Mouse (Mus musculus) neural tube, embryonic 11.5 days (tissue): ENCODE results near the gene Tomm34. TPM values are rescaled to one million over a fixed set of nuclear protein-coding genes. Genes with fewer than 3 reads are reported as not detected.

Source experiments
- ATAC-seq: fragments of 200-750 bp; cut with Nextera tagmentation; 2 replicates; pipeline ENCODE4 v1.8.0; 2017; ENCODE audit warnings: moderate number of reproducible peaks, mild to moderate bottlenecking, moderate TSS enrichment, moderate library complexity; ENCODE audit not compliant: insufficient read depth, low FRiP score, low TSS enrichment
- DNase-seq: peaks from one replicate; pipeline ENCODE4 v3.0.0-alpha.2; 2015; ENCODE audit warnings: low spot score
- H3K27ac ChIP-seq: fragments of 300-500 bp; sonication (generic); 2 replicates; pipeline ENCODE4 v1.5.1; 2014; ENCODE audit warnings: low read depth, mild to moderate bottlenecking, low read length
- H3K27me3 ChIP-seq: fragments of 300-500 bp; sonication (generic); 2 replicates; pipeline ENCODE4 v1.6.1; 2014; ENCODE audit warnings: mild to moderate bottlenecking, low read length, mixed read lengths; ENCODE audit not compliant: control insufficient read depth, insufficient read depth
- H3K36me3 ChIP-seq: fragments of 300-500 bp; sonication (generic); 2 replicates; pipeline ENCODE4 v1.6.1; 2014; ENCODE audit warnings: mild to moderate bottlenecking, low read length, moderate library complexity, mixed read lengths; ENCODE audit not compliant: control insufficient read depth, insufficient read depth
- H3K4me1 ChIP-seq: fragments of 300-500 bp; sonication (generic); 2 replicates; pipeline ENCODE4 v1.6.1; 2014; ENCODE audit warnings: low read length, mixed read lengths; ENCODE audit not compliant: control insufficient read depth, insufficient read depth
- H3K4me2 ChIP-seq: fragments of 300-500 bp; sonication (generic); 2 replicates; pipeline ENCODE4 v1.6.1; 2014; ENCODE audit warnings: low read depth, mild to moderate bottlenecking, moderate library complexity
- H3K4me3 ChIP-seq: fragments of 300-500 bp; sonication (generic); 2 replicates; pipeline ENCODE4 v1.5.1; 2014; ENCODE audit warnings: low read depth, low read length
- H3K9ac ChIP-seq: fragments of 300-500 bp; sonication (generic); 2 replicates; pipeline ENCODE4 v1.6.1; 2014; ENCODE audit warnings: mild to moderate bottlenecking, low read length
- H3K9me3 ChIP-seq: fragments of 300-500 bp; sonication (generic); 2 replicates; pipeline ENCODE4 v1.6.1; 2016; ENCODE audit warnings: low read length; ENCODE audit not compliant: control insufficient read depth
- WGBS: fragments of 180-500 bp; shearing (Covaris S2); extraction: QIAGEN DNeasy Blood & Tissue Kit; methylation state at CpG from one replicate; pipeline ENCODE4 v1.1.7; 2014; 5-methylcytosine and 5-hydroxymethylcytosine counted together
- polyA plus RNA-seq: library from polyadenylated mRNA; unstranded; fragments of >200 nt; fragmentation: Nextera tagmentation; extraction: Ambion mirVana; gene quantifications from 2 replicates; pipeline ENCODE4 v1.2.1, GENCODE M21; 2014

The Tomm34 gene
- polyA plus RNA-seq, 1 experiment from 2014 or later: 50.5 TPM

DNA sequence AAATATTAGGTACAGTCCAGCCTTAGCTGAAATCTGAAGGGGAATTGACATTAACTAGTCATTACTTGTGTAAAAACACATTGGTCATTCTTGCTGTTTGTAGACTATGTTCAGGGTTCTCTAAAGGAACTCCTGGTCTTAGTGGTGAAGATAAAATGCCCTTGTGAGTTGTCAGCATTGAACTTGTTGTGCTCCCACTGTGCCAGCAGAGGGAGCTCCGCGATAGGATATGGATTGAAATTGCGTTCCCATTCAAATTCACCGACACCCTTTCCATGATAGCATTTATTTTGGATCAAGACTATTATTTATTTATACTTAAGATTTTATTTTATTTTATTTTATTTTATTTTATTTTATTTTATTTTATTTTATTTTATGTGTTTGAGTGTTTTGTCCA lies 32.5 kb upstream of the Tomm34 start:
- Histone ChIP-seq H3K27ac (no peak overlapping the region), H3K4me3 (no peak overlapping the region), H3K4me2 (no peak overlapping the region), H3K4me1 (no peaks in the 10 kb centered on the region), H3K27me3 (no peaks in the 10 kb centered on the region), H3K36me3 (peaks cover 7% of the 10 kb centered on the region), H3K9ac (no peak overlapping the region), H3K9me3 (no peaks in the 10 kb centered on the region)
- WGBS: 44% methylated on average over 4 of the region's 4 CpGs
- peak; percentile 44 for DNase-seq
- no peak for ATAC-seq

DNA sequence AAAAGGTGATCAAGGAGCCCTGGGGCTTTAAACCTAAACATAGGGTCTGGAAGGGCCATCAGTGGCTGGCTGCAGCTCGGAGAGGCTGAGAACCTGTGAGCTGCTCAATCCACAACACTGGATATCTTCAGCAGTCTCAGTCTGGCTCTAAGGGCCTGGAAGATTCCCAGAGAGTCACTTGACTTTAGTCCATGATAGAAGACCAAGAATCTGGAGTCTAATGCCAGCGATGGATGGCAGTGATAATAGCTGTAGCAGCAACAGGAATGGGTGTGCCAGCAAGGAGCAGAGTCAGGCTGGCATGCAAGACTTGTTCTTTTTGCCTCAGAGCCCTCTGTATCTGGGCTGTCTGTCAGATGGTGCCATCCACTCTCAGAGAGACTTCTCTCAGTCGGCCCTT lies 31.4 kb upstream of the Tomm34 start:
- WGBS: 88% methylated on average over 3 of the region's 3 CpGs
- H3K27me3 ChIP-seq: no peaks in the 10 kb centered on the region
- ATAC-seq: no peak

DNA sequence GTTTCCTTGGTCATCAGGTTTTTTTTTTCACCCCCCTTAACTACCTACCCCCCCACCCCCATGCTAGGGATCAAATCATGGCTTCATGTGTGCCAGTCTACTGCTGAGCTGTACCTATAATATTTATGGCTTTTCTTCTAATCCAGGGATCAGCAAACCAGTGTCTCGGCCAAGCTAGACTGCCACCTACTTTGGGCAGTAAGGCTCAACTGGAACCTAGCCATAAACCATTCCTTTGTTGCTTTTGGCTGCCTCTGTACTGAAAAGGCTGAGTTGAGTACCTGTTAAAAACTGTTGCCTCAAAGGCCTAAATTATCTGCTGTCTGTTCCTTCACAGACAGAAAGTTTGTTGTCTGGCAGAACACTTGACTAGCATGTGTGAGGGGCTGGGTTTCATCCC lies 31.0 kb upstream of the Tomm34 start:
- Histone ChIP-seq H3K27me3 (no peaks in the 10 kb centered on the region), H3K27ac (no peak overlapping the region), H3K36me3 (peaks cover 8% of the 10 kb centered on the region), H3K4me2 (no peak overlapping the region), H3K9ac (no peak overlapping the region), H3K4me1 (no peaks in the 10 kb centered on the region), H3K9me3 (no peaks in the 10 kb centered on the region), H3K4me3 (no peak overlapping the region)
- ATAC-seq (no peak), DNase-seq (no peak)
- WGBS: 90% methylated on average over 1 of the region's 1 CpGs

More for the DNA sequence above, 31.4 kb upstream of the Tomm34 start:
- DNase-seq: no peak
- no peaks in the 10 kb centered on the region for H3K9me3 ChIP-seq
- H3K9ac ChIP-seq: no peak overlapping the region
- no peaks in the 10 kb centered on the region for H3K4me1 ChIP-seq
- no peak overlapping the region for H3K4me3 ChIP-seq
- H3K36me3 ChIP-seq: peaks cover 8% of the 10 kb centered on the region
- H3K4me2 ChIP-seq: no peak overlapping the region
- H3K27ac ChIP-seq: no peak overlapping the region

DNA sequence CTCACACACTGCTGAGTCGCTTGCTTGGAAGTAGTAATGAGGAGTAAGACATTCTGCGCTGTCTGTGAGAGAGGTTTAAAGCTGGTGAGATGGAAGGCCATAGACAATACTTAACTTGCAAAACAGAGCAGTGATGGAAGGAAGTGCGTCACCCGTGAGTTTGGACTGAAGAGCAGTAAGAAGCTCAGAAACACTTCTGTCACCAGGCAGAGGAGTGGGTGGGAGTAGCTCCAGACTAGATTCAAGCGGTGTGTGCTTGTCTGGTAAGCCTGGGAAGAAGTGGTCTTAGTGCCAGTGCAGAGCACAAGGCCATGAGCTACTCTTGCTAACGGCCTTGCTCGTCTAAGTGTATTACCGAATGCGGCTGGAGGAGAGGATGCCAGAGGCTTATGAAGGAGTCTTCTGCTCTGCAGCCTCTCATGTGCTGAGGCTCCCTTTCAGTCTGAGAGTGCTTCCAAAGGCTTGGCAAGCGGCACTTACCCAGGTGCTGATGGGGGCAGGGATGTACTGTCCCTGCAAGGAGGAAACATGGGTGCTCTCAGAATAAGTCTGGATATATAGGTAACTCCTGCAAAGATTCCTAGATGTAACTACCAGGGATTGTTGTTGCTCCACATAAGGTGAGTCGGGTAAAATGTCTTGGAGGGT lies 27.8 kb upstream of the Tomm34 start:
- no peak overlapping the region for H3K4me2 ChIP-seq

DNA sequence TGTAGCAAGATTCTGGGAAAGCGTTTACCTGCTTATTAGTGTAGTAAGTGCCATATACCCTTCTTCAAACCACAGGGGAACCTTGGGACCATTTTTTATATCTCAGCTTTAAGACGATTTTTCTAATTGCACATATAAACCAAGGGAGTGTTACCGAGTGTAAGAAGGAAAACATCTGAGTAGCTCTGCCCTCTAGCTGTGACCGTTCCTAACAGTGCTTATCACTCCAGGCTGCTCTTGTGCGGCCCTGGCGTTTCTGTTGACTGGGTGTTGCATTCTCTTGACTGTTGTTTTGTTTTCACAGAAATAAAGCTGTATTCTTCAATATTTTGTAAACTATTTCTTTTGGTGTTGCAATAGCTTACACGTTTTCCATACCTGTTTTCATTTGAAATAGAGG lies 23.2 kb upstream of the Tomm34 start:
- no peak overlapping the region for H3K4me2 ChIP-seq
- no peaks in the 10 kb centered on the region for H3K9me3 ChIP-seq
- no peak overlapping the region for H3K27ac ChIP-seq
- WGBS: 85% methylated on average over 7 of the region's 7 CpGs
- peaks cover 8% of the 10 kb centered on the region; the same call in 1 of the 2 replicates for H3K36me3 ChIP-seq
- DNase-seq (no peak), ATAC-seq (no peak)
- no peaks in the 10 kb centered on the region for H3K27me3 ChIP-seq
- no peaks in the 10 kb centered on the region for H3K4me1 ChIP-seq
- H3K4me3 ChIP-seq: no peak overlapping the region
- no peak overlapping the region for H3K9ac ChIP-seq

More for the DNA sequence above, 27.8 kb upstream of the Tomm34 start:
- 91% methylated on average over 11 of the region's 11 CpGs for WGBS
- no peaks in the 10 kb centered on the region for H3K9me3 ChIP-seq
- no peak overlapping the region for H3K4me3 ChIP-seq
- no peak overlapping the region for H3K27ac ChIP-seq
- DNase-seq (no peak), ATAC-seq (no peak)
- H3K4me1 ChIP-seq: no peaks in the 10 kb centered on the region
- H3K9ac ChIP-seq: no peak overlapping the region
- peaks cover 8% of the 10 kb centered on the region for H3K36me3 ChIP-seq
- H3K27me3 ChIP-seq: no peaks in the 10 kb centered on the region

DNA sequence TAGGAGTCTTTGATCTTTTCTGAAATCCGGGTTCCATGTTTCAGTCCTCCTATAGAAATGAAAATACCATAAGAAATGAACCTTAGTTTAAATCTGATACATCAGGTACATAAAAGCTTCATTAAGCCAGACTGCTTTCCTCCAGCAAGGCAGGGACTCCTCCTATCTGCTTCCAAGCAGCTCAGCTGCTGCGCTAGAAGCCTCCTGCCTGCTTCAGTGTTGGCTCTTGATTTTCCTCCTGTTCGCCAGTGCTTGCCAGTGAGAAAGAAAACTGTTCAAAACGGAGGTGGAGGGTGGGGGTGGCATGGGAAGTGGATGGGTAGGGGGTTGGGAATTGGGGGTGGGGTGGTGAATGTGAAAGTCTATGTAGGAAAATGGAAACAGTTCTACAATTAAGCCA lies 18.5 kb upstream of the Tomm34 start:
- Histone ChIP-seq H3K36me3 (0 out of 2 replicates have a peak, but pooled peaks cover 2% of the 10 kb centered on the region), H3K27me3 (no peaks in the 10 kb centered on the region), H3K9me3 (no peaks in the 10 kb centered on the region), H3K27ac (no peak overlapping the region), H3K4me3 (no peak overlapping the region), H3K9ac (no peak overlapping the region), H3K4me1 (no peaks in the 10 kb centered on the region), H3K4me2 (no peak overlapping the region)
- DNase-seq (no peak), ATAC-seq (no peak)
- 91% methylated on average over 4 of the region's 4 CpGs for WGBS

DNA sequence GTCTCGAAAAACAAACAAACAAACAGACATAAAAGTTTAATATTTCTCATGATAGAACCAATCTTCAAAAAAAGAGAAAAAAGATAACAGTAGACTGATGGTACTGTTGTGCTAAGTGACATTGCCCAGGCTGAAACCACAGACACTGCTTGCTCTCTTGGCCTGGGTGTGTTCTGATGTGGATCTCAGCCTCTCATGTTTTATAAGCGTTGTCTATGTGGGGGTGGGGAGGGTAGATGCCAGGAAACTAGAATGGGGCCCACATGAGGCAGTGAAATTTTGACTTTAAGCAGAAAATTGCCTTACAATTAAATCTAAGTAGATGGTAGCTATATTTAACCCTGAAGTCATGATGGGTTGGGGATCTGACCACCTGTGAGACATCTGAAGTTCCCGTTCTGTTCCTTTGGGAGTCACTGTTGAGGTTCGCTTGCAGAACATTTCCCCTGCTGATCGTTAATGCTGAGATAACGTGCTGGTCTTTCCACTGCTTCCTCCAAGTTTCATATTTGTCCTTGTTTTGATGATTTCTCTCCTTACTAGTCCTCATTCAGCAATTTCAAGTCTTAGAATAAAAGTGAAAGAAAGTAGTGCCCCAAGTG lies 16.5 kb upstream of the Tomm34 start:
- H3K4me3 ChIP-seq: no peak overlapping the region
- no peak overlapping the region for H3K4me2 ChIP-seq
- H3K9ac ChIP-seq: no peak overlapping the region
- no peak for ATAC-seq
- H3K27me3 ChIP-seq: no peaks in the 10 kb centered on the region
- whole genome bisulfite sequencing: 90% methylated on average over 6 of the region's 6 CpGs
- DNase-seq: no peak
- no peaks in the 10 kb centered on the region for H3K9me3 ChIP-seq
- no peaks in the 10 kb centered on the region for H3K4me1 ChIP-seq
- H3K36me3 ChIP-seq: 0 out of 2 replicates have a peak, but pooled peaks cover 2% of the 10 kb centered on the region
- H3K27ac ChIP-seq: no peak overlapping the region

DNA sequence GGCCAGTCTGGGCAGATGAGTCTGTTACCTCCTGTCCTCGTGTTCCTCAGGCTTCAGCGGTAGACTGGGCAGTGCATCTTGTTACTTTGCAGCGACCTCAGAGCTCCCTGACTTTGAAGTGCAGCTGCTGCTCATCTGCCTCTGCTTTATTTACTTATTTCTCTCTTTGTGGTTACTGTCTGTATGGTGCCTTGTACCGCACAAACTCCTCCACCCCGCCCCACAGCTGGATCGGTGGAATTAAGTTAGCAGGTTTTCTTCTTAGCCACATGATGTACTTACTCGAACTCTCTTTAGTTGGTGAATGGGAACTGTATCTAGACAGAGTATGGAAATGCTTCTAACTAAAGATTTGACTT lies 13.4 kb upstream of the Tomm34 start:
- Histone ChIP-seq H3K36me3 (no peaks in the 10 kb centered on the region), H3K4me2 (no peak overlapping the region), H3K9ac (no peak overlapping the region), H3K27ac (no peak overlapping the region), H3K4me3 (no peak overlapping the region), H3K9me3 (no peaks in the 10 kb centered on the region), H3K4me1 (no peaks in the 10 kb centered on the region), H3K27me3 (no peaks in the 10 kb centered on the region)
- DNase-seq (no peak), ATAC-seq (no peak)
- 90% methylated on average over 7 of the region's 7 CpGs for WGBS

DNA sequence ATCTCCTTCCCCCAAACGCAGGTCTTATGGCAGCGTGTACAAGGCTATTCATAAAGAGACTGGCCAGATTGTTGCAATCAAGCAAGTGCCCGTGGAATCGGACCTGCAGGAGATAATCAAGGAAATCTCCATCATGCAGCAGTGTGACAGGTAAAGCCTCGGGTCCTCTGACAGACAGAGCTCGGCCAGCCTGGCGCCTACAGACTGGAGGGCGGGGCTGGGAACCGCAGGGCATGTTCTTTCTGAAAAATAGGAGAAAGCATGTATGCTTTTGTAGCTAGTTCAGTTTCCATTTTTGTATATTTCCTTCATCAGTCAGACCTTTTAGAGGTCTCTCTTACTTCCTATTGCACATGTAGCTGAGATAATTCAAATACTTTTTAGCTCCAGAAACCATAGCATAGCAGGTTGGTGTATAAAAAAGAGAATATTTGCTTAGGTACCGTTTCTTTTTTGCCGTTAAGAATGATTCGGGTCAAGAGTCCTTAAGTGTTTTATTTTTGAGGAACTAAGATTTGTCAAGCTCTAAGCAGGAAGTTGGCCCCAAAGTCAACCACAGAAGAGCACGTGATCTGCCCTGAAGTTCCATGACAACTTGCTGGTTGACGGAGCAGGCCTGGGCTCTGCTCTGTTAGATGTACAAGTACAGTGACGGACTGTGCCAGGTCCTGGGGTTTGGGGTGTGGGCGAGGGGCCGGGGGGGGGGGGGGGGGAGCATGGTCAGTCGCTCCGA lies 12.8 kb upstream of the Tomm34 start:
- no peak overlapping the region for H3K27ac ChIP-seq
- H3K9me3 ChIP-seq: no peaks in the 10 kb centered on the region
- no peak overlapping the region for H3K4me3 ChIP-seq
- WGBS: 92% methylated on average over 17 of the region's 19 CpGs
- DNase-seq (no peak), ATAC-seq (no peak)
- H3K9ac ChIP-seq: no peak overlapping the region
- no peaks in the 10 kb centered on the region for H3K27me3 ChIP-seq
- no peaks in the 10 kb centered on the region for H3K36me3 ChIP-seq
- no peaks in the 10 kb centered on the region for H3K4me1 ChIP-seq
- H3K4me2 ChIP-seq: no peak overlapping the region
